Mouse (Mus musculus) kidney, adult 2 months (tissue): ENCODE data around the gene Pax1. TPM values are rescaled to one million over a fixed set of nuclear protein-coding genes. Genes with fewer than 3 reads are reported as not detected.

Source experiments
- DNase-seq: peaks from one replicate; pipeline ENCODE4 v3.0.0; 2021
- H3K27ac ChIP-seq: fragments of 200-500 bp; 2 replicates; pipeline ENCODE4 v1.5.1; 2012; ENCODE audit warnings: low read depth, low read length, control low read depth, inconsistent platforms; ENCODE audit not compliant: insufficient read depth
- H3K27me3 ChIP-seq: fragments of 200-500 bp; replicated peaks from 2 replicates; pipeline ENCODE4 v1.6.1; 2012; ENCODE audit warnings: mild to moderate bottlenecking, moderate library complexity, low read length, inconsistent platforms; ENCODE audit not compliant: control insufficient read depth, insufficient read depth
- H3K36me3 ChIP-seq: fragments of 200-500 bp; 2 replicates; pipeline ENCODE4 v1.6.1; 2012; ENCODE audit warnings: mild to moderate bottlenecking, moderate library complexity, low read length, inconsistent platforms; ENCODE audit not compliant: control insufficient read depth, insufficient read depth
- H3K4me1 ChIP-seq: fragments of 200-500 bp; 2 replicates; pipeline ENCODE4 v1.6.1; 2011; ENCODE audit warnings: low read length; ENCODE audit not compliant: control insufficient read depth, insufficient read depth
- H3K4me3 ChIP-seq: fragments of 200-500 bp; 2 replicates; pipeline ENCODE4 v1.5.1; 2011; ENCODE audit warnings: mild to moderate bottlenecking, low read depth, low read length, control low read depth; ENCODE audit not compliant: insufficient read depth
- CTCF ChIP-seq: fragments of 200-500 bp; conservative IDR thresholded peaks from 2 replicates; pipeline ENCODE4 v1.5.1; 2011; ENCODE audit warnings: low read depth, mild to moderate bottlenecking, control low read depth, low read length, moderate library complexity, mixed read lengths; ENCODE audit not compliant: insufficient read depth, insufficient read length
- POLR2A ChIP-seq: fragments of 200-500 bp; IDR thresholded peaks from one replicate; pipeline ENCODE4 v1.6.1; 2011; ENCODE audit warnings: low read depth, low read length, control low read depth
- WGBS: fragments of 180-500 bp; shearing (Covaris S2); methylation state at CpG from one replicate; pipeline ENCODE4 v1.1.7; 2018; 5-methylcytosine and 5-hydroxymethylcytosine counted together
- polyA plus RNA-seq: library from polyadenylated mRNA; depleted of rRNA; stranded (reverse); fragments of >200 nt; gene quantifications from 2 replicates; pipeline ENCODE4 v1.2.3, GENCODE M21; 2012; rRNA removed

The Pax1 gene
- polyA plus RNA-seq: 0.06 and 0.10 TPM in 2 replicates

DNA sequence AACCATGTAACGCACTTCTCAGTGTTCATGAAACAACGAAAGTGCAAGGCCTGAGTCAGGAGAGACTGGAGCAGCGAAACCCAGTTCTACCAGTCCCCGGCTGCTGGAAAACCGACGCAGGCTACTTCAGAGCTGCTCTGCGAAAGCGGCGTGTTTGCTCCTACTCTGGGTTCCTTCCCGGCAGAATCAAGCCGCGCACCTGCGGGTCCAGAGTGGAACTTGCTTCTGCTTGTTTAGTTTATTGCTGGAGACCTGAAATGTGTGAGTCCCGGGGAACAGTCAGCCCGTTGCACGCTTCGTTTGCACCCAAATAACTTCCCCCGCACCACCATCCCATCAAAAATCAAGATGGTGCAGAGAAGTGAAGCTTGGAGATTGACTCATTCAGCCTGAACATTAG lies at the start of gene Pax1:
TSS of gene Pax1 (plus strand) at position 345 of the 400 bp plus-strand sequence.
- Histone ChIP-seq H3K27ac (no peak within 1 kb of the TSS), H3K4me1 (no peaks in the 10 kb centered on the region), H3K27me3 (no peaks in the 10 kb centered on the region; the same call in none of the 2 replicates), H3K36me3 (no peaks in the 10 kb centered on the region), H3K4me3 (no peak within 1 kb of the TSS)
- no peak for DNase-seq
- TF ChIP-seq CTCF: no peak
- TF ChIP-seq POLR2A: no peak
- WGBS: 2% methylated on average over 18 of the region's 18 CpGs

- no peak overlapping the region for H3K4me3 ChIP-seq
- DNase-seq: peak; percentile 21
- 8% methylated on average over 9 of the region's 9 CpGs for WGBS
- no peaks in the 10 kb centered on the region for H3K36me3 ChIP-seq
- H3K4me1 ChIP-seq: no peaks in the 10 kb centered on the region
- H3K27me3 ChIP-seq: no peaks in the 10 kb centered on the region
- H3K27ac ChIP-seq: no peak overlapping the region
- peak; percentile 70 for TF ChIP-seq CTCF
- TF ChIP-seq POLR2A: no peak
Observed at GRCm38 (mm10) chr2:147321036-147321435, 40.7 kb upstream of the Pax1 start.

DNA sequence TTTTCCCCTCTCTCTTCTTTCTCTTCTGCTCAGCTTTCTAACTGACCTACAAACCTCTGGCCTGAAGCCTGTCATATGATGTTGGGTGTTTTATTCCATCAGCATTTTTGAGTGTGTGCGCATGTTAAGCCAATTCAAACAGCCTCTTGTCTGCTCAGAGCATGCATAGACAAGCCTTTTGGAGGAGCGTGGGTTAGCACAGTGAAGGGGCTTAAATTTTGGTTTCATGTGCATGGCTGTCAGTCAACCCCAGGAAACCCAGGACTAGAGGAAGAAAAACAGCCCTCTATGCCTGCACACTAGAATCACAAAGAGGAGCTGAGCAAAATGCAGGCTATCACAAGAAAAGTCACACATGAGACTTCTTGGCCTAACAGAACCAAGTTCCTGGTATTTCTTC lies 36.5 kb upstream of the Pax1 start:
- no peaks in the 10 kb centered on the region for H3K4me1 ChIP-seq
- H3K27ac ChIP-seq: no peak overlapping the region
- no peak for DNase-seq
- 66% methylated on average over 2 of the region's 2 CpGs for WGBS
- no peaks in the 10 kb centered on the region for H3K36me3 ChIP-seq
- TF ChIP-seq CTCF: no peak
- TF ChIP-seq POLR2A: no peak
- H3K27me3 ChIP-seq: no peaks in the 10 kb centered on the region
- H3K4me3 ChIP-seq: no peak overlapping the region

GRCm38 (mm10) chr2:147332731-147333130 lies 29.0 kb upstream of the Pax1 start:
- H3K27ac ChIP-seq: no peak overlapping the region
- H3K4me3 ChIP-seq: no peak overlapping the region
- DNase-seq: no peak
- no peaks in the 10 kb centered on the region for H3K27me3 ChIP-seq
- 63% methylated on average over 2 of the region's 2 CpGs for WGBS
- H3K36me3 ChIP-seq: no peaks in the 10 kb centered on the region
- TF ChIP-seq CTCF: no peak
- TF ChIP-seq POLR2A: no peak
- H3K4me1 ChIP-seq: no peaks in the 10 kb centered on the region

DNA sequence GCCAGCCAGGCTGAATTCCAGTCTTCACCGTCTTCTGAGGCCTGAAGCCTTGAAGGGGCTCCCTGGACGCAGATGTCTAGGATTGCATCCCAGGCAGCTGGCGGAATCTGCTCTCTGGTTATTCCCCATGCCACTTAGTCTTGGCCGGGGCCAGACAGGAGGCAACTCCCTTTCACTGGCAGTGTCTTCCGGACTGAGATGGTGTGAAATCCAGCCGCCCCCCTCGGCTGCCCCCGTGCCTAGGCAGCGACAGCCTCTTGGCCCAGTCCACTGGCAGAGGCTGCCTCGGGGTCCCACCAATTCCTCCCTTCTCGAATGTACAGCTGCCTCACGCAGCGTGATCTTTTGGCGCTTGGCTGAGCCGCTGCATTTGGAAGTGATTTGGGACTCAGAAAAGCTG lies 23.0 kb upstream of the Pax1 start:
- TF ChIP-seq CTCF (no peak), POLR2A (no peak)
- 37% methylated on average over 15 of the region's 15 CpGs for WGBS
- Histone ChIP-seq H3K4me3 (no peak overlapping the region), H3K27me3 (no peaks in the 10 kb centered on the region; the same call in 1 of the 2 replicates), H3K4me1 (no peaks in the 10 kb centered on the region), H3K27ac (no peak overlapping the region), H3K36me3 (no peaks in the 10 kb centered on the region)
- DNase-seq: no peak

- Histone ChIP-seq H3K4me1 (no peaks in the 10 kb centered on the region), H3K27me3 (no peaks in the 10 kb centered on the region; the same call in 1 of the 2 replicates), H3K4me3 (no peak overlapping the region), H3K36me3 (no peaks in the 10 kb centered on the region), H3K27ac (no peak overlapping the region)
- TF ChIP-seq CTCF (no peak), POLR2A (no peak)
- WGBS: 76% methylated on average over 4 of the region's 4 CpGs
- no peak for DNase-seq
Observed at GRCm38 (mm10) chr2:147339796-147340195, 21.9 kb upstream of the Pax1 start.

DNA sequence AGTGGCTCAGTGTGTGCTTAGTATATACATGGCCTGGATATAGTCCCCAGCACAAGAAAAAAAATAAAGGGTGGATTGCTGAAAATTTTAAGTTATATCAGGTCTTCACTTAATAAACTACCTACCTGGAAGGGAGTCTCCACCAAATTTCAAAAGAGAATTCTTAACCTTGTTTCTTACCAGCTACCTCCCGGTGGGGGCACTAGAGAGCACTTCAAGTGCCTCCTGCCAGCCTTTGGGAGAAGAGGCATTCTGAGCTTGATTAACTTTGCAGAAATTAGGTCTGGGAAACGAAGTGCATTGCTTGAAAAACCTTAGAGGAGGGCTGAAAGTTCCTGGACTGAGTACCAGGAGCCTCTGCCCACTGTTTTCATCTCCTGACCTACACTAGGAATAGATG lies 19.5 kb upstream of the Pax1 start:
- no peaks in the 10 kb centered on the region for H3K36me3 ChIP-seq
- TF ChIP-seq CTCF: peak; percentile 28; the same call in 1 of the 2 replicates
- TF ChIP-seq POLR2A: no peak
- WGBS: 13% methylated on average over 2 of the region's 2 CpGs
- H3K27me3 ChIP-seq: no peaks in the 10 kb centered on the region; the same call in 1 of the 2 replicates
- no peak for DNase-seq
- H3K4me1 ChIP-seq: no peaks in the 10 kb centered on the region
- H3K27ac ChIP-seq: no peak overlapping the region
- no peak overlapping the region for H3K4me3 ChIP-seq
